Mouse (Mus musculus): ENCODE data around the gene Stxbp2.

Gene Stxbp2

GRCm38 (mm10) chr8:3630647-3631477 is at the start of gene Stxbp2:
Gene Stxbp2 (plus strand): TSS chr8:3630955.
- CTCF ChIA-PET: interaction anchor here (0.5 to 0.6 kb wide), 2 partner anchors 8 to 976 kb away, joined by 3 read pairs; no protein-coding TSS in a partner anchor

GRCm38 (mm10) chr8:3581961-3582360 is 48.8 kb upstream of the Stxbp2 start:
- CTCF ChIA-PET: interaction anchor here (0.6 kb wide), 1 partner anchor 119 kb away, joined by 4 read pairs; no protein-coding TSS in a partner anchor

GRCm38 (mm10) chr8:3586452-3586851 is 44.3 kb upstream of the Stxbp2 start:
- CTCF ChIA-PET: no interaction called here

GRCm38 (mm10) chr8:3586993-3587390 is 43.8 kb upstream of the Stxbp2 start, which contains the start of gene Camsap3:
Gene Camsap3 (plus strand): TSS chr8:3587293.
- CTCF ChIA-PET: no interaction called here

GRCm38 (mm10) chr8:3587391-3588257 is 43.1 kb upstream of the Stxbp2 start:
- CTCF ChIA-PET: no interaction called here

- CTCF ChIA-PET: no interaction called here
Observed at GRCm38 (mm10) chr8:3588258-3588633, 42.5 kb upstream of the Stxbp2 start.

- CTCF ChIA-PET: no interaction called here
Observed at GRCm38 (mm10) chr8:3593470-3593869, 37.3 kb upstream of the Stxbp2 start.

- CTCF ChIA-PET: no interaction called here
Observed at GRCm38 (mm10) chr8:3594466-3594865, 36.3 kb upstream of the Stxbp2 start.

GRCm38 (mm10) chr8:3598054-3598453 is 32.7 kb upstream of the Stxbp2 start:
- CTCF ChIA-PET: no interaction called here

- CTCF ChIA-PET: no interaction called here
Observed at GRCm38 (mm10) chr8:3599219-3599618, 31.5 kb upstream of the Stxbp2 start.

GRCm38 (mm10) chr8:3600401-3600800 is 30.4 kb upstream of the Stxbp2 start:
- CTCF ChIA-PET: no interaction called here

- CTCF ChIA-PET: interaction anchor here (0.5 to 0.6 kb wide), 3 partner anchors 7 to 131 kb away, joined by 3 to 8 read pairs (median 5); no protein-coding TSS in a partner anchor
Observed at GRCm38 (mm10) chr8:3603439-3603838, 27.3 kb upstream of the Stxbp2 start.

GRCm38 (mm10) chr8:3606593-3606992 is 24.2 kb upstream of the Stxbp2 start:
- CTCF ChIA-PET: no interaction called here

GRCm38 (mm10) chr8:3607822-3608221 is 22.9 kb upstream of the Stxbp2 start:
- CTCF ChIA-PET: no interaction called here

- CTCF ChIA-PET: no interaction called here
Observed at GRCm38 (mm10) chr8:3609046-3609815, 21.5 kb upstream of the Stxbp2 start.

GRCm38 (mm10) chr8:3609816-3610150 is 21.0 kb upstream of the Stxbp2 start:
- CTCF ChIA-PET: no interaction called here

- CTCF ChIA-PET: interaction anchor here (0.6 kb wide), 1 partner anchor 64 kb away, joined by 4 read pairs; no protein-coding TSS in a partner anchor
Observed at GRCm38 (mm10) chr8:3621199-3621970, 9.4 kb upstream of the Stxbp2 start, which contains the start of the genes Xab2 and Pet100. Gene Xab2 (minus strand): TSS chr8:3621316. Gene Pet100 (plus strand): TSS chr8:3621548.

- CTCF ChIA-PET: no interaction called here
Observed at GRCm38 (mm10) chr8:3622119-3622518, 8.6 kb upstream of the Stxbp2 start.

GRCm38 (mm10) chr8:3625445-3625844 is 5.3 kb upstream of the Stxbp2 start, which contains the start of gene Pcp2:
Gene Pcp2 (minus strand): TSS chr8:3625545.
- CTCF ChIA-PET: no interaction called here

GRCm38 (mm10) chr8:3626971-3627370 is 3.8 kb upstream of the Stxbp2 start:
- CTCF ChIA-PET: no interaction called here

GRCm38 (mm10) chr8:3628014-3628413 is 2.7 kb upstream of the Stxbp2 start:
- CTCF ChIA-PET: interaction anchor here (0.5 kb wide), 1 partner anchor 64 kb away, joined by 7 read pairs; no protein-coding TSS in a partner anchor

All from spleen, embryonic (tissue).